Mouse (Mus musculus): ENCODE measurements at regions not wholly inside any gene's neighbourhood (a gene's known extent, or its start where the extent isn't known, plus 50 kb on each side); places are given as distances from the start of the nearest gene placed in this dataset.
A peak's percentile ranks its signal among the peaks of the same experiment; 100 is the strongest.

DNA sequence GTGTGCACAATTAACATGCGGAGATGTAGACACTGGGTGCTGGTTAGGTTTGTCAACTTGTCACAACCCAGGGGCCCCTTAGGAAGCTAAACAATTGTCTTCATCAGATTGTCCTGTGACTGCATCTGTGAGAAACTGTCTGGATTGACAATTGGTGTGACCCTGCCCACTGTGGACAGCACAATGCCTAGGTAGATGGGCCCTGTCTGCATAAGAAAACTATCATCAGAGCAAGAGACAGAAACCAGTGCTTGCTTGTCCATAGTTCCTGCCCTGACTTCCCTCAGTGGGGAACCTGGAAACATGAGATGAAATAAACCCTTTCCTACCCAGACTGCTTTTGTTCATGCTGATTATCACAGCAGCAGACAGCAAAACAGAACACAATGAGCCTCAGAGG, 63.5 kb upstream of the Tyw5 start:
- DNase-seq, result no peak

DNA sequence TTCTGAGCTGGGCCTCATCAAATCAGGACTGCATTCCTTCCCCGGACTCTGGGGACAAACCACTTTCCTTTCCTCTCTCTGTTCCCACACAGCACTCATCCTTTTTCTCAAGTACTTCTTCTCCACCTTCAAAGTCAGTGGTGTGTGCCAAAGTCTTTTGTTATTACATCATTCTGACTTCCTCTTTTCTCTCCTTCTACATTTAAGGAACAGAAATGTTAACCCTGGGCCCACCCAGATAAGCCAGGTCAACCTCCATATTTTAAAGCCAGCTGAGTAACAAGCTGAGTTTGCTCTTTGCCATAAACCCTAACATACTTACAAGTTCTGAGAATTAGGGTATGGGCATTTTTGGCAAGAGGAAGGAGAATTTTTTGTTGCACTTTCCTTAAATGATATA, 65.3 kb upstream of the Tyw5 start:
- no peak for DNase-seq

DNA sequence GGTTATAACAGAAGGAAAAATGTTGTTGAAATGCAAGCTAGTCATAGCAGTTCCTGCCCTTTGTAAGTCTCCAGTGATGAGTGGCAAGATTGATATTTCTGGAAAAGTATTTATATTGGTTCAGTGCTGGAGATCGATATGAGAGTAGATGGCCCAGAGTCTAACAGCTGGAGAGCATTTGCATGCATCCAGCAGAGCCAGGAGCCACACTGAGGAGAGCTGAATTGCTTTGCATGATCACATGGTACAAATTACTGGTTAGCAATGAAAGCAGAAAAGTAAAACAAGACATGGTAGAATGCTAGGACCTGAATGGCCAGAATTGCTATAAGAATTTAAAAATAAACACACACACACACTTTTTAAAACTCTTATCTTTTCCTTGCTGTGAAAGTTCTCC, 70.8 kb upstream of the Tyw5 start:
- DNase-seq, result no peak

DNA sequence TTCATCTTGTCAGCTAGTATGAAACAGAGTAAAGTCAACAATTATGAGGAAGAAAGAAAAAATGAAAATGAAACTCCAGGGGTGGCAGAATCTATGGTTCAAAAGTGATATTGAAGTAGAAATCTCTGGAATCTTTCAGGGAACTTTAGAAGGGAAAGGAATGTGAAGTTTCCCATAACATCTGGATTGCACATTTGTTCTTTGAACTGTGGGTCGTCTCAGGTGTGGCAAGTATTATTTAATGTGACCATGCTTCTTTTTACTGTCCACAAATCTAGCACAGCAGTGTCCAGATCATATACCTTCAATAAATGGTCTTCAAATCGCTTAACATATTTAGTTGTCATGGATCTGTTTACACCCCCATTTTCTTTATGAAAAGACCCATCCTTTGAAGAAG, 71.2 kb upstream of the Tyw5 start:
- no peak for DNase-seq

DNA sequence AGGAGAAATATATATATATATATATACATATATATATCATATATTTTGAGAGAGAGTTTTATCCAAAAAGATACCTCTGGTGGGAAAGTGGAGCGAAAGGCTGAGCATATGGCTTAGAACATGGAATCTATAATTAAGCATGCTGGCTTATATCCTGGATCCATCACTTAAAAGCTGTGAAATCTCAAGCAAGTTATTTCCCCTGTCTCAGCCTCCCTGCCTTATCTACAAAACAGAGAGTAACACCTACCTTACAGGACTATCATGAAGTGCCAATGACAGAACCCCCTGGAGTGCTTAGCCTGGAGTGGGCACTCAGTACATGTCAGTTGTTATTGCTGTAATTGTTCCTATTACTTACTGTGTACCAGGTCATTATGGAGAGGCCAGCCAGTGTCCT, 71.9 kb upstream of the Tyw5 start:
- DNase-seq, result no peak

DNA sequence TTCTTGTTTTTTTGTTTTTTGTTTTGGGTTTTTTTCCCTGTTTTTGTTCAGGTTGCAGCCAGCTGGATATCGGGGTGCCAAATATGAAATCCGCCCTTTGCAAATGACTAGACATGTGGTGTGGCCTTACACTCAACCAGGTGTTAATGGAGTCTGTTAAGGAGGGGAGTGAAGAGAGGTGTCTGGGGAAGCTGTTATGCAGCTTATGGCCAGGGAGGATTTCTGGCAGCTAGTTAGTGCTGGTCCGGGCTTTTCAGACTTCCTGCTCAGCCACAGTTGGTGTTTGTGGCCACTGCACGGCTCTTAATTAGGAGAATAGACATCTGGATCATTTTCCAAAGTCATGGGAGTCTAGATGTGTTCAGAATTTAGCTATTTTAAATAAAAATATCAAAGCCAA, 72.7 kb upstream of the Tyw5 start:
- peak; percentile 65 for DNase-seq

DNA sequence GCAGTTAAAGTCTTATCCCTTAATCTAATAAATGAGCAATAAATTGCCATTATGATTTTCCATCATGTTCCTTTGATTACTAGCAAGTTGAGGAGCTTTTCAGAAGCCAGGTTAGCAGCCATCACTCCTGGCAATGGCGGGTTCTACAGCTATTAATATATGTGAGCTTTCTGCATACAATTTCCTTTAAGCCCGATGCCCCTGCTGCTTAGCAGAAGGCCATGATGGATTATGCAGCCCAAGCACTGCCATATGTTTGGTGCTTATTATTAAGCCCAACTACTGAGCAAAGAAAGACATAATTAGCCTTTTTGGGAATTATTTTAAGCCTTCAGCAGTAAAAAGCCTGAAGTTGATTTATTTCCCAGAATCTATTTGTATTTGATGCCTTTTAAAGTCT, 82.3 kb upstream of the Tyw5 start:
- peak; percentile 74 for DNase-seq

DNA sequence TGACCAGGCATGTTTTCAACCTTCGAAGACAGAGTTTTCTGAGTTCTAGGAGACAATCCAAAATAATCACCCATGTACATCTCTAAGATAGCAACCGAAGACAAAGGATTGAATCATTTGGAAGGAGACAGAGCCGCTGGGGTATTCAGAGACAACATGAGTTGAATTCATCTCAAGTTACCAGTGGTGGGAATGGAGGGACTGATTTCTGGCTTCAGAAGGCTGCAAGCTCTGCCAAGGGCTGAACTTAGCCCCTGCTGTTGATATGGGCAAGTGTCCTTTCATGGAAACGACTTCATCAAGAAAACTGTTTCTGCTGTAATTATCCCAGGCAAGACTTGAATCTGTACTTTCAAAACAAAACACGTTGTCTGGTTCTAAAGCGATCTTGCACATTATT, 82.7 kb upstream of the Tyw5 start:
- peak; percentile 44 for DNase-seq

DNA sequence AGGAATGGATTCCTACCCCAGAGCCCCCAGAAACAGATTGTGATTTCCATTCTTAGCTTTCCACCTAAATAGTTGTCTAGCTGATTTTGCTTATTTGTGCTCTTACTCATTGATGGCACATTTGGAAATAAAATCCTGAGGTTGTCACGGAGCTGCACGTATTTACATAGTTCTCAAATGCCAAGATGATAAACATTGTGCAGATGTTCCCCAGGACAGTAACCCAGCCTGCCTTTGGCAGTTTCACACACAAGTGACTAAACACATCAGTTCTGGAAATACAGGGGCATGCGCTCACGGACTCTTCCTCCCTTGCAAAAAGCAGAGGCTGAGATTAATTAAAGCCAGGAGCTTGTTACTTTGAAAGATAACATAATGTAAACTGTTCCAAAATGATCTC, 83.1 kb upstream of the Tyw5 start:
- DNase-seq, result peak; percentile 28

DNA sequence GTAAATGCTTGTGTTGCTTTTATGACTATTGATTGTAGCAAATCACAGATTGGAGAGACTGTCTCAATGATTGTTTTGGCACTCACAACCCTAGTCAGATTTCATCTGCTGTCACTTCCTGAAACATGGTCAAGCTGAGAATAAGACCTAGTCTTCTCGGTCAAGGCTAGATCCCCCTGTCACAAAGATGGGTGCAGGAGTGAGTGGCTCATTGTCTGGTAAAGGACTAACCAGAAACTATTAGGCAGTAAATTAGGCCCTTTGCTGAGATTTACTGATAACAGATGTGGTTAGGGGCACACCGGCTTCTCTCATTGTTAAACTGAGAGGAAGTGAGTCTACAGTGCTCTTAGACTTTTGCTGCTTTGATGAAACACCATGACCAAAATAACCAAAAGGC, 85.8 kb upstream of the Tyw5 start:
- peak; percentile 54 for DNase-seq

DNA sequence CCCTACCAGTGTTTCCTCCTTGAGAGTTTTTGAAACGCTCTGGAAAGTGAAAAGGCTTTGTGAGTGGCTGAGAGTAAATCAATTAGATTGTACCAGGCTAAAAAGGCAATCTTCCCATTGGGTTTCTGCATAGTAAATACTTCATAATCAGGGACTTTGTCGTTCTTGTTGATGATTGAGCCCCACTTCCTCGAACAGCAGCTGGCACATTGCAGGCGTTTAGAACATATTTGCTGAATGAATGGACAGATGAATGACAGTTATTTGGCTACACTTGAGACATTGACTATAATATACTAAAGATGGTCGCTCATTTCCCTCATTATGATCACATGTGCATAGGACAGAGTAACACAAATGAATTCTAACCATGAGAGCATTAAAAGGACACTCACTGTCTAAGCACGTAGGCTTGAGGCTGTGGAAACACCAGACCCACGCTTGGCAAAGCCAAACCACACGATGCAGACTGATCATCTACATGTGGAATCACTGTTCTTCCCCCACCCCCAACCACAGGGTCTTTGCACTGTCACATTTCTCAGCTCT, 90.7 kb upstream of the Tyw5 start:
- DNase-seq, result peak; percentile 41

DNA sequence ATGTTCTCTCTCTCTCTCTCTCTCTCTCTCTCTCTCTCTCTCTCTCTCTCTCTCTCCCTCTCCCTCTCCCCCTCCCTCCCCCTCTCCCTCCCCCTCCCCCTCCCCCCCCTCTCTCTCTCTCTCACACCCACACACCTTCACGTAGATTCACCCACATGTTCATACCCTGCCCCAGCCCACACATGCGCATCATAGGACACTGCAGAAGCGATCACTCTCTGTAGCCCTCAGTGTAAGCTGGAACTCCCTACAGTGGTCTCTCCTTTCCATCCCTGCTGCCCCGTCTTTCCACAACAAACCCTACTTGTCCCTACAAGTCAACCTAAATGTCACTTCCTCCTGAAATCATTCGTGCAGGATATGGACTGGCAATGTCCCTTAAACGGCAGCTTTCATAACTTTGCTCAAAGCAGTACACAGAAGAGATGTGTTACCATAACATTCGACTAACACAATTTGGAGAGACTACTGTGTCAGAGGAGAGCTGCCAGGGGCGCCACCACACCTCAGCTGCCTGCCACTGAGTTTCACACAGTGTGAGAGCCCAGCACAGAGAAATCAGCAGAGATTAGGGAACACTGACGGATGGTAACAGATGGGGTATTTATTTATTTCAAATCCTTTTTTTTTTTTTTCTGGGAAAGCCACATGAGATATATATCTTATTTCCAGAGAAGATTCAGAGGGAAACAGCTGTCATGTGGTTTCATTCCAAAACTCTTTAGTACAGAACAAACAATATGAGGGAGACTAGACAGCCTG, 103.6 kb upstream of the Tyw5 start:
- DNase-seq, result peak; percentile 62

DNA sequence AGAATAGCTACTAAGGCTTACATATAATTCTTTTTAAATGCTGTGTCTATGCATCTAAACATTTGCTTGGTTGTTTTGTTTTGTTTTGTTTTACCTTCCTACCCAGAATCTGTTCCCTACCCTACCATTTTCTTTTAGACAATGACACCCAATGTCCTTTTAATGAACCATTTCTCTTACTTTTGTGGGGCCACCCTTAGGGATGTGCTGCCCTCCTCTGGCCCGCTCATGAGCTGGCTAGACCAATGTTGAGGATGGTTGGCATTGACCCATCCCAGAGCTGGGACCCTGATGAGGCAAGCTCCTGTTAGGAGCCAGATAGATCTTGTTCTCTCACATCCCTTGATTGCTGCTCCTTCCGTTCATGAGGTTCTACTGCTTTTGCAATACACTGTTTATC, 105.0 kb upstream of the Tyw5 start:
- DNase-seq, result no peak

DNA sequence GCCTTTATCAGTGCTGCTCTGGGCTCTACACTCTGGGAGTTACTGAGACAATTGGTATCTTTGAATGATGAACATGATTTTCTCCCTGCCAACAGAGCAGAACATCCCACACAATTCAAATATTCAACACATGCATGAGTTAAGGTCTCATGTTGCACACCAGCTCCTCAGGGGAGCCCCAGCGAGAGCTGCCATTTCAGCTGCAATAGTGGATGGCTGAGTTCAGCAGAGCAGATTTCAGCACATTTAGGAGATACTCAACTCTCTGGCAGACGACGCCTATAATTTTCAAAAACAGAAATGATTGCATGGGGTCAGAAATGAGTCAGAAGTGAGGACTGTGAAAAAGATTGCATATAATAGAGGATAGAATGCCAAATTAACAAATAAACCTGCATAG, 105.6 kb upstream of the Tyw5 start:
- peak; percentile 70 for DNase-seq

DNA sequence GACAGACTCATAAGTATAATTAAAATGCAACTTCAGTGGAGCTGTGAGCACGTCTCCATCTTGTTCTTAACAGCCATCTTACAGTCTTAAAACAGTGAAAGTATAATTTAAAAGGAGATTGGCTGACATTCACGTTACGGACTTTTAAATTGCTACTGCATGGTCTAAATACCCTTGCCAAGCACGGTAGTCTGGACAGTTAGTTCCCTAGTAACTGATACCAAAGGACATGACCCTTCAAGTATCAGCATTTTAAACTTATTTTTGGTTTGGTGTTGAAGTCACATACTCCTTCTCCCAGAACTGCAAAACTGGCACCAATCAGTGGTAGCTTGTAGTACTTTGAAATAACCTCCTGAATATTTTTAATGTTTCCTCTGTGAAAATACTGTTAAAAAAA, 119.1 kb upstream of the Tyw5 start:
- peak; percentile 24 for DNase-seq

DNA sequence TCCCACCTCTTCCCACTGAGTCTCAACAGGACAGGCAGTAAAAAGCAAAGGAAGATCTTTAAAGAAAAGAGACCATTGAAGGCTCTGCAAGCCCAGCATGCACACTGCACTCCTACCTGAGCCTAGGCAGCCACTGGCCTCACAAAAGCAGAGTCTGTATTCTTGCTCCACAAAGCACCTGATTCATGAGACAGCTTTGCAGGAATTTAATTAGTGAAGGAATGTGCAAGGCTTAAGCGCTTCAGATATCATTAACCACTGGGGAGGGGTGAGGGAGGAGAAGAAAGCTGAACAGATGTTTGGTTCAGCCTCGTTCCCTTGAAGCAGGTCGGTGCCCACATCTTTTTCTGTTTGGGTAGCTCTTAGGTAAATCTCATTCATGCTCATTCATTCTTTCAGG, 121.8 kb upstream of the Tyw5 start:
- peak; percentile 52 for DNase-seq

DNA sequence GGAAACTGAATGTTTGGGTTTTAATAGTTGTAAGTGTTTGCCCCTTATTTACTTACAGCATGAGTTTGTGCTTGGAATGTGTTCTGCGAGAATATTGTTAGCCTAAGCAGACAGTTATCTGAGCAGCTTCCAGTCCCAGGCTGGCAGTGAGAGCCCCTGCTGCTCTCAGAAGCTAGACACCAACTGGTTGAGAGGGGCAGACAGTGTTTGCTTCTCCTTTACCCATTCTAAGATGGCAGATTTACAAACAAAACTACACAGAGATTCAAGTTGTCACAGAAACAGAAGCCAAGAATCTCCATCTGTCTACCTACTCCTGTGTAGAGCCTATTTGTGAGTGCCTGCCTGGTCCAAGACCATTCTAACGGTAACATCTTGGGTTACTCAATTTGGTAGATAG, 122.4 kb upstream of the Tyw5 start:
- peak; percentile 34 for DNase-seq

DNA sequence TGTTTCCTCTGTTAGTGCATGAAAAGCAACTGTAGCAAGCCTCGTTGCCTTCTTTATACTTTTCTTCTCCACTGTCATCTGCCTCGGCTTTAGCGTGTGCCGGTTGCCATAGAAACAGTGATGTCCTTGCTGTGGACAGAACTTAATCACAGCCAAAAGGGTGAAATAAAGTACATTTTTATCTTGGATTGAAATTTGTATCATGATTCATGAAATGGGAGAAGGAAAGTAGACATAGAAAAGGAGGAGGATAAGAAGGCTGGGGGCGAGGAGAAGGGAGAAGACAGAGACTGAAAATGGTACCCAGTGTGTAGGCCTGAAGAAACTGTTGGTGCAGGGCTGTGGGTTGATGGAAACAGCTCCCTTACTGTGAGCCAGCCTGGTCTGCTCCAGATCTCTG, 130.5 kb upstream of the Tyw5 start:
- DNase-seq, result peak; percentile 34

DNA sequence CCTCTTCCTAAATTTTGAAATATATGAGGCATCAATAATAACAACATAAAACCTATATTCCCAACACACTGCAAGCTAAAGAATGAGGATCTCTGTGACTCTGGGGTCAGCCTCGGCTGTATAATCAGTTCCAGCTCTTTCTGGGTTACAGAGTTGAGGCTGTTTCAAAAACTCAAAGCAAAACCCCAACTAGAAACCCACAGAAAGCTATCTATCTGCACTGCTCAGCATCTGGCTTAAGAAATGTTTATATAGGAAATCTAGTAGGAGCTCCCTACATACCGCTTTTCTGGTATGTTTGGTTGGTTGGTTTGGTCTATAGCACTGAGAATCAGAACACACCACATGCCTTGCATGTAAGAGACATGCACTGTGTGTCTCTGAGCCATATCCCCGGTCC, 137.8 kb upstream of the Tyw5 start:
- DNase-seq, result peak; percentile 19

DNA sequence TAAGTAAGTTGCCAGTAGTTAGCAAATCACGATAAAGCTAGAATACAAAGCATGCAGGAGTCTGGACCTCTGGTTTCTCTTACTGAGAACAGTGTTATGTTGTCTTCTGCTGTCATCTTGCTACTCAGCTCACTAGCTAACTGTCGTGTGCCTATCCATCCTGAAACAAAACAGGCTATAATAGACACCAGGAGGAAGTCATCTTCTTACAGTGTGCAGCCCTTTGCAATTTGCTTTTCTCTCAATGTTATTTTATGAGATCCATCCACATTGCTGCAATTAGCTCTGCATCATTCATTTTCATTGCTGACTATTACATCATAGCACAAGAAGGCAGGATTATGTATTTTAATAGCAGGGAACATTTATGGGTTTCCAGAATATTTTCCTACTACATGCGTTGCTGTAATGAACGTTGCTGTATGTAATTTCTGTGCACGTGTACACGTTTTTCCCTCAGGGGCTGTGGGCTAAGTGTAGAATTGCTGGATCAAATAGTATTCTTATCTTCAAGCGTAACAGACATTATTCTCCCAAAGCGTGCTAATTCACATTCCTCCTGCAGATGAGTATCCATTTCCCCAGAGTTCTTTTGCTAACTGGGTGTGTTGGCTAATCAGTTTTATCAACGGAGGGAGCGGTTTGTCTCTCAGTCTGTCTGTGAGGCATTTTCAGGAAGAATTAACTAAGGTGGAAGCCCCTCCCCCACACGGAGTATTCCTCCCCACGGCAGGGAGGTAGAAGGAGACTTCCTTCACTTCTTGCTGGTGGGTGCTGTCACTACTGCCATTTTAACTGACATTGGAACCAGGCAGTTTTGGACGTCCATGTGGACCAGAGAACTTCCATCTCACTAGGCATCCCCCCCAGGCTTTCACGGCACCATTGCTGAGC, 139.1 kb upstream of the Tyw5 start:
- peak; percentile 81 for DNase-seq

DNA sequence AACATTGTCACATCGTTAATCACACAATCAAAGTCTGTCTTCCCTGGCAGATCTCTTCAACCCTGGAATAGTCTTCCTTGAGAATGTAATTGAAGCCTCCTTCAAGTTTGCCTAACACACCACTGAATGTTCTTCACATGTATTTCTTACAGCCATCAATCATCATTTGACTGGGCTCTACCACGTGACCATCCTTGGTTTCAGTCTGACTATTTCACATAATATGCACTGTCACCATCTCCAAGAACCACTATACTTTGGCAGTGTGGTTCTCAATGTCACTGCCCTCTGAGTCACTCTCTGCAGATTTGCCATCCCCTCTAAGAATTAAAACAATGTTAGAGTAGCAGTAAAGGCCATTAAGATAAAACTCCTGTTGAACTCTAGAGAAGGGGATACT, 154.6 kb upstream of the Tyw5 start:
- DNase-seq, result no peak

DNA sequence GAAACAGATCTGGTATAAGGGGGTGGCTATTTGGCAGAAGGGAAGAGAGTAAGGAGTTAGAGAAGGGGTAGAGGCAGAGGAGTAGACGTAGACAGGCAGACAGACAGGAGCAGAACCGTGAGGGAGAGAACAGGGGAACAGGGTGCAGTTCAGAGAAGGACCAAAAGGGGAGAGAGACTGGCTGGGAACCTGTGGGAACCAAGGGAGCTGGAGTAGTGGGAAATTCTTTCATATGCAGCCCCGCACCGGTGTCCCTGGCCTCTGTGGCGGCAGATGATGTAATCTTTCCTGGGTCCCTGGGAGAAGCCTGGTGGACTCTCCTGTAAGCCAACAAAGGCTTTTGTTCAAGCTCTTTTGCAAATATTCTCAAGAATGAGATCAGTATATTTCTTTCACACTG, 157.8 kb upstream of the Tyw5 start:
- DNase-seq, result no peak

DNA sequence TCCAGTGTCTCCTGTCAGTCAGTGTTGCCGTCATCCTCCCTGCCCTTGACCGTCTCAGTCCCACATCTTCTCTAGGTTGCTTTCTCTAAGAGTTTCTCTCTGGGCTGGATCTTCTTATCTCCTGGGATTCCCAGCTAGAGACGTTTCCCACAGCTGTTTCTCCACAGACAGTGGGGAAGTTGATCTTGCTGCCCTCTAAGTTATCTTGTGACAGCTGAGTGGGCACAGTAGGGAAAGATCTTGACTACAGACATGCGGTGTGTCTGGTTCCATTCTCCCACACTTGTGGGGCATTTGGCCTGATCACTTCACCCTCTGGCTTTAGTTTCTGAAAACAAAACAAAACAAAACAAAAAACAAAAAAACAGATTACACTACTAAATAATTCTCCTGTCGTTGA, 165.2 kb upstream of the Tyw5 start:
- no peak for DNase-seq

DNA sequence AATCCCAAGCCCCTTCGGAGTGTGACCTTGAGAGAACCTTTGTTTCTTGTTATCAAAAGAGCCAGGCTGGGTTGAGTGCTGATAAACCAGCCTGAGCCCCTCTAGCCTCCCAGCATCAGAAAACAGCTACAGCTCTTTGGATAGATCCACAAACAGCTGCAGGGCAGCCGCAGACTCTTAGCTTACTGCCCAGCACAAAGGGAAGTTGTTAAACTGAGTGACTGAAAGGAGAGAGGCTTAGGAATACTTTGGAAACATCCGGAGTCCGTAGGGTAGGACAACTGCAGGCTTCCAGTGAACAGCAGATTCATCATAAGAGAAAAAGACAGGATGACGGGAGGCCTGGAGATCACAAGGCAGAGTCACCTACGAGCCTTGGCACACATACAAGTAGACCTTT, 166.9 kb upstream of the Tyw5 start:
- no peak for DNase-seq
